Mouse (Mus musculus) thymus, postnatal 36 days (tissue): ENCODE results near the gene Fgfr2.

Experiments used
- DNase-seq, 2 experiments: peaks; one replicate each; pipeline ENCODE4 v3.0.0; 2022; ENCODE audit warnings: mixed read lengths in 2 of 2

The Fgfr2 gene

DNA sequence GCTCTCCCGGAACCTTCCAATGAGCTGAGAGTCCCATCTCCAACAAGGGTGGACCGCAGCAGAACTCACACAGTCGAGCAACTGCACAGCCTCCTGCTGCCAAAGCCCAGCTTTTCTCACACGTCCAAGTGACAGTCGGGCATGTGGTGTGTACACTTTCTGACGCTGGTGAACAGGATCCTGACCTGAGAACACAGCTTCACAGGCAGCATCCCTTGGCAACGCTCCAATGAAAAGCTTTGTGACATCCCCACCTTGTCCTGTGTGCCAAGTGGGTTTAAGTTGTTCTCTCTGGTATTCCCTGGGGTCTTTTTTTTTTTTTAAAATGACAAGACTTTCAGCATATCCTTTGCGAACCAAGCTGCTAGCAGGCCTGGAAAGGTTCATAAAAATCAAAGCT, 886.4 kb downstream of the Fgfr2 start:
- no peak for DNase-seq

DNA sequence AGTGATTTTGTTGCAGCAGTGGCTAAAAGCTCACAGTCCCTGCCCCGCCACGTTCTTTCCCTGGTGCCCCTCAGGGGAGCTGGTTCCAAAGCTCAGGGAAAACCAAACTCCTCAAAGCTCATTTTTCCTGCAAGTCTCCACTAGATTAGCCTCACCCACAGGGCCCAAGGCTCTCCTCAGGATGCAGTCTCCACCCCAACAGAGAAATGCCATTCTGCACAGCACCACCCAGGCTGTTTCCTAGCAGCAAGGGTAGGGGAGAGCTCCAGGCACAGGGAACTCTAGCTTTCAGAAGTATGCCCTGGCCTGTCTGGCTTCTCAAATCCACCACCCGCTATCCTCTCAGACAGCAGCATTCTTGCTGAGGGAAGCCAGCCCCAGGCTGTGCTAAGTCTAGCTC, 888.9 kb downstream of the Fgfr2 start:
- DNase-seq, result no peak

DNA sequence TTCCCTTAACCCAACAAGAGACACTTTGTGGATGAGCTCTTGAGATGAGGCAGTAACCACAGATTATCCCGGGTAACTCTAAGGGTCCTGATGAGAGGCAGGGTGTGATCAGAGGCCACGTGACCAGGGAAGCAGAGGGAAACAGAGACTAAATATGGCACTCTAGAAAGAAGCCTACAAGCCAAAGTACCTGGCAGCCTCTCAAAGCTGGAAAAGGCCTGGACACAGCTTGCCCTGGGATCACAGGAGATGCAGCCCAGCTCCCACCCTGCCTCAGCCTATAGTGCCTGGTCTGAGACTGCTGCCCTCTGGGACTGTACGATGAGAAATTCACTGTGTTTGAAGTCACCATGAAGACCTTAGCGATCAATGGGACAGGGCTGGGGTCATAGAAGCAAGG, 889.4 kb downstream of the Fgfr2 start:
- DNase-seq, result no peak

DNA sequence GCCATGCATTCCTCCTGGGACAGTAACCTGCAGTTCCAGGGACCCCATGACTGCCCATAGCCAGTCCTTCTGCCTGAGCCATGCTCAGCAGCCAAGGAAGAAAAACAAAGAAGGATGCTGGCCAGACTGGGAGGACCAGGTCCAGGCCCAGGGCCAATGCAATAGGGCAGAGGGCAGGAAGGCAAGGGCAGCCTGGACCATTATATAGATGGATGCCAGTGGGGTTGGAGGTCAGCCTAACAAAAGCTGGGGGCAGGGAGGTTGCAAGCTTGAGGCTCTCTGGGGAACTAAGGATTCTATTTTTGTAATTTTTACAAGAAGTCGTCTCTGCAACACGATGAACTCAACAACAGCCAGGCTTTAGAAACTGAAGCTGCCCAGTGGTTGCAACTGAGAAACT, 890.2 kb downstream of the Fgfr2 start:
- DNase-seq, result no peak

DNA sequence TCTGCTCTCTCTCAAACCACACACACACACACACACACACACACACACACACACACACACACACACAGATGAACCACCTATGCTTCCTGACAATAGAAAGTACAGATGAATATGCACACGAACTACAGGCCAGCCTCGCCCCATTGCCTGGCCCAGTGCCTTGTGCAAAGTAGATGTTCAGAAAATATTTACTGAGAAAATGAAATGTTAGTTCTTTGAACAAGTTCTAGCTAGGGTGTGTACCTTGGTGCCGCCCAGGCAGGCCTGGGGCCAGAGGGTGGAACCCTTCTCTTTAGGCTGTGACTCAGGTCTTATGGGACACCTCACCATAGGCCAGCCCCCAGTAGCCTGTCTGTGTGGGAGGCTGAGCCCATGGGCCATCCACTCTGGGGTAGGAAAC, 891.7 kb downstream of the Fgfr2 start:
- no peak for DNase-seq

GRCm38 (mm10) chr7:132230961-132231360, 892.2 kb downstream of the Fgfr2 start:
- no peak for DNase-seq

GRCm38 (mm10) chr7:132227075-132227640, 896.0 kb downstream of the Fgfr2 start:
- DNase-seq, result no peak

- DNase-seq, result peak; percentile 55 to 69
Measured at GRCm38 (mm10) chr7:132226379-132227074, 896.6 kb downstream of the Fgfr2 start.

DNA sequence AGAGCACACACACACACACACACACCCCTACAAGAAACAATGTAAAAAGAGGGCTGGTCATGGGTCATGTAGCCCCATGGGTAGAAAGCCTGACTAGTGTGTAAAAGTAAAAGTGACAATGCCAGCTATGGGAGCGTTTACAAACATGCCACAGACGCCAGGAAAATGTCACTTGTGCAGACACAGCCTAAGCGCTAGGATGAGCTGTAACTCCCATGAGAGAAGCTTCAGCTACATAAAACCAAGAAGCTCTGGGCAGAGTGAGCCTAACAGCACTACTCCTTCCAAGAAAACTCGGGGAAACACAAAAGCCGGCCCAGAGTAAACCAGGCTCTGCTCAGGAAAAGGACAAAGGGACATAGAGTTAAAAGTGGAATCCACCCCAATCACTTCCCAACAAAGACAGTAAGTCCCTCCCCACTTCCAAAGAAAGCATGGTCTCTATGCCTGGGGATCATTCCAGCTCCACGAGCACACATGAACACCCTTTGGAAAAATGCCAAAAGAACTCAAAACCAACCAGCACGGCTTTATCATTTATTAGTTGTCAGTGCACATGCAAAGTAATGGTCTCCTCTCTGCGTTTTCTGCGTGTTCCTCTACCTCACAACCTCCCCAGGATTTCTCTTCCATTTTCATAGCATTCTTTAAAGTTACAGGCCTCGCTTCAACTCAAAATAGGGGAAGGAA, 899.6 kb downstream of the Fgfr2 start:
- DNase-seq, result no peak

DNA sequence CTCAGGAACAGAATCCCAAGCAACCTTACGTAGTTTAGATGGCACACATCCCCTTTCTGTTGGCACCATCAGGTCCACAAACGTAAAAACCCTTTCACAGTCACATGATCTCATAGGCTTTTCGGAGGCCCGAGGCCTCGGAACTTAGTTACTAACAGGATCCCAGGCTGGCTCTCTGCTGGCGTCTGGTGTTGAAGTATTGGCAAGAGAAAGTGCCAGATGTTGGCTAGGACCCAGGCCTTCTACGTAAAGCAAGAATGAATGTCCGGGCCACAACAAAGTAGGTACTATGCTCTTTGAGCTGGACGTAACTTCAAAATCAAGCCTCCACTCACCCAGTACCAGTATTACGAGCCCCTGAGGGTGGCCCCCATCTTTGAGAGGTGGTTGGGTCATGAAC, 909.1 kb downstream of the Fgfr2 start:
- no peak for DNase-seq

DNA sequence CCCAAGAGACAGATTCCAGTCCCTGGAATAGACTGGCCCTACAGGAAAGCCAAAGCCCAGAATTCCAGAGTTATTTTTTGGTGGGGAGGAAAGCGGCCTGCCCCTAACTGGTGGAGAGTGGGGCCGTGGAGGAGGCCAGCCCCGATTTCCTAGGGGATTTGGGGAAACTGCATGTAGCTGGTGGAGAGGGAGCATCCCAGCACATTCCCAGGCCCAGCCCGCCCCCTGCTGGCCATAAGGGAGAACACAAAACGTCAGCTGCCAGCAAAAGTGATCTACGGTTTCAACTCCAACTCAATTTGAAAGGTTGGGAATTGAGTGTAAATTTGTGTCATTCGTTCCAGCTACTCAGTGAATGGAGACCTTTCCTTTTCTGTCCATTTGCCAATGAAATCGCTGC, 909.7 kb downstream of the Fgfr2 start:
- DNase-seq, result peak in 1 of 2 experiments; percentile 11

DNA sequence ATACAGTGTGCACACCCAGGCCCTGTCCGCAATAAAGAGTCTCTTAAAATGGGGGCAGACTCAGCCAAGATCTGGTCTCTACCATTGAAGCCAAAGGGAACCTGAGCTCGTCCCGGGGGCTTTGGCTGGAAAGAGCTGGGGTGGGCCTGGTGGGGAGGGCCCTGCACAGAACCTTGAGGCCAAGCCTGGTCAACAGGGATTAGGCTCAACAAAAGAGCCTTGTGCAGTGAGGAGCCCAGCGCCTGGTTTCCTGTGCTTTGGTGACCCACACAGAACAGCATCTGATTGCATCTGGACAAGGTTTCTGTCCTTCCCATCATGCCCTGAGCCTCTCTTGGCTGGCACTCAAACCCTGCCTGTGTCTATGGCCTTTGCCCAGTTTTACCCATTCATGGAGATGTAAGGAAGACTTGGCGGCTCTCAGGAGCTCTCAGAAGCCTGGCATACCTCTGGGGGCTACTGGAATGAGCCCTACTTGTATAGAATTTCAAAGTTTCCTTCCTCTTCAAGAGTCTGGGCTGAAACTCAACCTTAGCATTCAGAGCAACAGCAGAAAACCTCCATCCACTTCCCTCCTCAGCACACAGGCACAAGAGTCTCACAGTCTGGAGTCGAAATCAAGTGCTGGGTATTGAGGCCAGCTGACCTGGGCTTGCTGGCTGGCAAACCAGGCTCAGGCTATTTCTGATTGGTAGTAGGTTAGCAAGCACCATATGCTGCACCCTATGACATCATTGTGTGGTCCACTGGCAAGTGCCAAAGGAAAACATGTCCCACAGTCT, 911.0 kb downstream of the Fgfr2 start:
- no peak for DNase-seq

DNA sequence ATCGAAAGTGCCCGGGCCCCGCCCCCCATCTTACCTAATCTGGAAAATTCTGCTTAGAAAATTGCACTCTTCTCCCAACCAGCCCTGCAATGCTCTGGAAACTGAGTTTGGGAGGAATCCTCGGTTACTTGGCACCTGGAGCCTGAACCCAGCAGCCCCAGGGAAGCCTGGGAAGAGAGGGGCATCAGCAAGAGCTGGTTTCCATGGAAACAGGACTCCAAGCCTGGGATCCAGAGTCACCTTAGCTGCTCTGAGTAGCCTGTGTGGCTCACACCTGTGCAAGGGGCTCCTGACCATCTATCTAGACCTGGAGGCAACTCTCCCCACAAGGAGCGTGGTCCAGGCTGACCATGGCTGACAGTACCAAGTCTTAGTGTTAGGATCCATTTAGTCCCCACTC, 912.5 kb downstream of the Fgfr2 start:
- DNase-seq, result no peak

GRCm38 (mm10) chr7:132208946-132209651, 914.1 kb downstream of the Fgfr2 start:
- no peak for DNase-seq

- no peak for DNase-seq
Measured at GRCm38 (mm10) chr7:132204073-132204612, 919.0 kb downstream of the Fgfr2 start.

DNA sequence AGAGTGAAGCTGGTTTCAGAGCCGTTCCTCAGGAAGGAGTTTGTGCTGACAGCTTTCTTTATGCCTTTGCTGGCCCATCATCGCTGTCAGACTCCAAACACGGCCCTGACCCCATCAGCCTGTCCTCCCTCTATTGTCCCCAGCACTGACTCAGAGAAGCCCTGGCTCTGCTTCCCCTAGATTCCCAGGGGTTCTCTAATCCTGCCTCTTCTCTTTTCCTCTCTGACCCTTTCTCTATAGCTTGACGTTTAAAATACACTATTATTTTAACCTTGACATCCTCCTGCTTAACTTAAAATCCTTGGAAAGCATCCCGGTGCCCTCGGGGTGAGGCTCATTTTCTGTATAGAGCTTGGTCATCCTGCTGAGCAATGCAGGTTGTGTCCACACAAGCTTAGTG, 923.5 kb downstream of the Fgfr2 start:
- DNase-seq, result no peak

DNA sequence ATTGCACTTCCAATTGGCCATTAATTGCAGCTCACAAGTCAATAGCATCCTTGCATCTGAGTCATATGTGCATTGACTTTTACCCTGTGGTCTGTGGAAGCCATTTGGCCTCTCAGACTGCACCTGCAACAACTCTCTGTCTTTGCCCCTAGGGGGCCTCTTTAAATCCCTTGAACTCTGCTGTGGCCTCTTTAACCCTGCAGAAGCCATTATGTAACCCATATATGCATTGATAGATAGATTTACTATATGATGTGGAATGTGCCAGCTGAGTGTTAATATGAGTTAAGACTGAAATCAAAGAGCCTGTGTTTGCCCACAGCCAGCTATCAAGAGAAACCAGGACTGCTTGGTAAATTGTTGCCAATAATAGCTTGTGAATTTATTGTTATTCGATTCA, 924.3 kb downstream of the Fgfr2 start:
- DNase-seq, result no peak

DNA sequence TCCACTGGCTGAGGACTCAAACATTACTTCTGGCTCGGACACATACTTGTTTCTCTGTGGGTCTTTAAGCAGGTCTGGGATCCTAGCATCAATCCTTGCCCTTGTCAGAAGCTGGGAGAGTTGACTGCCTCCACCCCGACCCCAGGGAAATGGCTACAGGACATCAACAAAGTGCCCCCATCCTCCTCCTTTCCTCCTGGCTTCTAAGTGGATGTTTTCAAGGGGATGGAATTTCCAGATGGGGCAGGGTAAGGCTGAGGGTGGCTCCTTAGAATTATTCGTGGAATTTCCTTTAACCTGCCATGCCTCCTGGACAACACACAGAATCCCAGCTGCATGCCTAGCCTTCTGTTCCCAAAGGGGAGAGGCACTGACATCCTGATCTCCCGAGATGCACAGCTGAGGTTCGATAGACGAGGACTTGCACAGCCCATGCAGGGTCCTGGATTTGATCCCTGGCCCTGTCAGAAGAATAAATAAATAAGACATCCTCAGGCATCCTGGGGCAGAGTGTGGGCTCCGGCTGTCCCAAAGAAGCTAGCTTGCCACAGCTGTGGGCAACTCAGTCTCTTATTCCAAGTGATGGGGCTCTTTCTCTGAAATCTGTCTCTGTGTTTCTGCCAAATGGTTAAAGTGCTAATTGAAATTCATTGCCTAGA, 925.2 kb downstream of the Fgfr2 start:
- no peak for DNase-seq

DNA sequence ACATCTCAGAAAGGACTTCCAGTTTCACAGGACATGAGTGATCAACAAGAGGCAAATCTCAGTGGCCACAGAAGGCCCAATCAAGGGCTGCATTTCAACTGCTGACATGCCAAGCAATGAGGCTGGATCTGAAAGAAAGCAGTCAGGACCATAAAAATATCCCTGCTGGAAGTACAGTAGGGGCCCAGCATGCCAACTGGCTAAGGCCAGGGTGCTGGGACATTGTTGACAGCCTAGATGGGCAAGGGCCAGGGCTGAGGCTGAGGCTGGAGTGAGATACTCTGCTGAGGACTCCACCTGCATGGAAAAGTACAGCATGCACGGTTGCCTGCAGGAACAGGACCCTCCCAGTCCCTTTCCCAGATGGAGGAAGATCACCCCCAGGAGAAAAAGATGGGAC, 926.6 kb downstream of the Fgfr2 start:
- DNase-seq, result no peak

DNA sequence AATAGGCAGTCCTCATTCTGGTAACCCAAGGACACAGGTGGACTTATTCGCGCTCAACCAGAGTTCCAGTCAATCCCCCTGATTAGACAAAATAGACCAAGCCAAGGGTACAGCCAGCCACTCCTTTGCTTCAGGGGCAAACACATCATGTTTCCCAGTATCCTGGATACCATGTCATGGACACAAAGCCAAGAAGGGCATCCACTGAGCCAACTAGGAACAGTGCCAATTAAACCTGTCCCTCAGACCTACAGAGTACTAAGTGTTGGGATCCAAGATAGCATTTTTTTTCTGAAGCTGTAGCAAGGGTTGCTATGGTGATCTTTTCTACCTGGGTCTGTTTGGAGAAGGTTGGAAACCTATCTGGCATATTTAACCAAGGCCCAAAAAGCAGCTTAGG, 929.5 kb downstream of the Fgfr2 start:
- no peak for DNase-seq

DNA sequence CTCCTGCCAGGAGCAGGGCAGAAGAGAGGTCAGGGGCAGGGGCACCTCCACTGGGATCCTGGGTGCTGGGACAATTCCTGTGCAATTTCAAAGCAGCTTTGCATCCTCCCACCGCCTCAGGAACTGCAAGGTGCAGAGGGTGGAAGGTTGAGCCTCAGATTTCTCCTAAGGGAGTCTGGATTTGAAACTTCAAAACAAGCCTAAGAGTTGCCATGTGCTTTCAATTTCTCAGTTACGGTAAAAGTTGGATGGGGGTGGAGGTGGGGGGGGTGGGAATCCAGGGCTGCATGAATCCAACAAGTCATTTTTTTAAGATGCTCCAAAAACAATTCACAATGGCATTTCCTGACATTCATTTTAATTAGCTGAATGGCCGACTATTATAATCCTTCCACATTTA, 935.7 kb downstream of the Fgfr2 start:
- no peak for DNase-seq

DNA sequence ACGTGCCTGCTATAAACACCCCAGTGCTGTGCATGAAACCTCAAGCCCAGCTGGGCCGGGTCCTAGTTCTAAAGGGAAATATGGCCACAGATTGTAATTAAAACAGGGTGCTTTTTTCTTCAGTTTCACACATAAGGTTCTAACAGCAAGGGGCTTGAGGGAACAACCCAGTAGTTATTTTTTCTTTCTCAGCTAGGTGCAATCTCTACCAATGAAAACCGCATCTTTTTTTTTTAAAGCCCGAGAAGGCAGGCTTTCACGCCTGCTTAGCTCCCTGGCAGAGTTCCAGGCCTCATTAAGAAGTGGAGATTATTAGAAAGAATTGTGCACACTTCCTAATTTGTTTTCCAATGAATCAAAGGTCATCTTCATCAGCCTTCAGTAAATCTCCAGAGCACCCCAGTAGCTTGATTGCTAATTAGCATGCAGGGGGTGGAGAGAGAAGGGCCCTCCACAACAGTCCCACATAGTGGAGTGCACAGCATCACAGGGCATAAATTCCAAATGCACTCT, 939.2 kb downstream of the Fgfr2 start:
- DNase-seq, result no peak
